Mouse (Mus musculus): Measurements from ENCODE around the gene Rad54l2.

Rad54l2 gene

GRCm38 (mm10) chr9:106752135-106752534 lies 36.9 kb downstream of the Rad54l2 start:
- no peak for DNase-seq (ENCODE audit: low spot score)

GRCm38 (mm10) chr9:106739962-106740361 lies 49.0 kb downstream of the Rad54l2 start:
- no peak for DNase-seq (ENCODE audit: low spot score)

DNA sequence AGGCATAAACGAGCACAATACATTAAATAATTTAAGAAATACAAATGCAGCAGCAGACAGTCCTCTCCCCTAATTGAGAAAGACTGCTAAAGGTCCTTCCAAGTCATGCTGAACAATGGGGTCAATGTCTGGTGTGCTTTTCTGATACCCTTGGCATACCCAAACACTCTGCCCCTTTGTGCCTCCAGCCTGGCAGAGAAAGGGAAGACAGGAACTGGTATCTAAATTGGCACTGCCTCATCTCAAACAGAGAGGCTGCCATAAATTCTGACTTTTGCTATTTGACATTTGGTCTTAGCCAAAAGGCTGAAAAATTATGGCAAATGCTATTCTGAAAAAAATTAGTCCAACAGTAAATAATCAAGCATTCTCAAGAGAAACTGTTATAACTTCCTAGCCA lies 49.9 kb downstream of the Rad54l2 start:
- no peak for DNase-seq (ENCODE audit: low spot score)

GRCm38 (mm10) chr9:106738199-106738985 lies 50.6 kb downstream of the Rad54l2 start:
- no peak for DNase-seq (ENCODE audit: low spot score)

DNA sequence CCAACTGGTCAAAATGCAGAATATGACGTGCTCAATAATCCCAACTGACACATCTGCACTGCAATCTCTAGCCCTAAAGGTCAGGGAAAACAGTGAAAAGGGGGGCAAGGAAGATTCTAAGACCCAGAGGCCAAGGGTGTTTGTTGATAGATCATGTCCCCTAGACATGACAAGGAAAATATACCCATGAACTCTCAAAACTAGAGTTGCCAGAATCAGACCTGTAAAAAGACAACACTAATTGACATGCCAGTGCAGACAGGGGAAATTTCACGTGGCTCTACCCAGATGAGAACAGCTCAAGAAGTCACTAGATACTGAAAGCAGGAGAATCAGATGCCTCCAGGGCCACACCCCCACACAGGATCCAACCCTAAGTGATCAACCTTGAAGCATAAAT lies 55.3 kb downstream of the Rad54l2 start:
- no peak for DNase-seq (ENCODE audit: low spot score)

GRCm38 (mm10) chr9:106729416-106729815 lies 59.6 kb downstream of the Rad54l2 start:
- DNase-seq (ENCODE audit: low spot score) = no peak

DNA sequence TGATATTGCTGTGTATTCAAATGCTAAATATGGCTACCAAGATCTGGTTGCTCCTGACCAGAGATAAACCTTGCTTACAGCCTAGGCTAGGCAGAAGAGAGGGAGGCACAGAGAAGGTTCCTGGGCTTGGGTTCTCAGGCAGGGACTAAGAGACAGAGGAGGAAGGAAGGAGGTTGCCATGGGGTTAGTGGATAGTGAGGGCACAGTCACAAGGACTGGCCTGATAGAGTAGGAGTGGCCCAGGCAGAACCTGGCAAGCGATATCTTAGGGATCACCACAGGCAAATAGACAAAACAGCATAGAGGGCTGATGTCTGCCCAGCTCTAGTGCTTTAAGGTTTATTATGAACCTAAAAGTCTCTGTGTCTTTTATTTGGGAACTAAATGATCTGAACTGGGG lies 62.1 kb downstream of the Rad54l2 start:
- no peak for DNase-seq (ENCODE audit: low spot score)

DNA sequence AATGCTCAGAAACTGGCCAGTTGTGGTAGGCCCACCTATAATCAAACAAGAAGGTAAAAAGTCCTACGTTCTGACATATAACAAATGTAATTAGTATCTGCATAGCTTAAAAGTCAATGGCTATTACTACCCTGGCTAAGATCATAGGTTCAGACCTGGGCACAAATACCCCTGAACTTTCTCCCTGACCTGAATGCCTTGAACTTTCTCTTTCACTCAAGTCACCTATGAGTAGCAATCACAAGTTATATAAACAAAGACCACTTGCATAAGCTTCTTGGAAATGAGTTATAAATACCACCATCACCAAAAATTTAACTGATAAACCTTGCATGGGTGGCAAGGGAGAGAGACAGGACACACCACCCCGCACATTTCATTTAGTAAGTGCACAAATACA lies 63.6 kb downstream of the Rad54l2 start:
- no peak for DNase-seq (ENCODE audit: low spot score)

GRCm38 (mm10) chr9:106724864-106725263 lies 64.1 kb downstream of the Rad54l2 start:
- no peak for DNase-seq (ENCODE audit: low spot score)

- DNase-seq (ENCODE audit: low spot score) = no peak
Observed at GRCm38 (mm10) chr9:106716729-106717128, 72.3 kb downstream of the Rad54l2 start.

- DNase-seq (ENCODE audit: low spot score) = no peak
Observed at GRCm38 (mm10) chr9:106716232-106716631, 72.8 kb downstream of the Rad54l2 start.

GRCm38 (mm10) chr9:106712470-106712869 lies 76.5 kb downstream of the Rad54l2 start:
- no peak for DNase-seq (ENCODE audit: low spot score)

- no peak for DNase-seq (ENCODE audit: low spot score)
Observed at GRCm38 (mm10) chr9:106692973-106693481, 96.0 kb downstream of the Rad54l2 start.

DNA sequence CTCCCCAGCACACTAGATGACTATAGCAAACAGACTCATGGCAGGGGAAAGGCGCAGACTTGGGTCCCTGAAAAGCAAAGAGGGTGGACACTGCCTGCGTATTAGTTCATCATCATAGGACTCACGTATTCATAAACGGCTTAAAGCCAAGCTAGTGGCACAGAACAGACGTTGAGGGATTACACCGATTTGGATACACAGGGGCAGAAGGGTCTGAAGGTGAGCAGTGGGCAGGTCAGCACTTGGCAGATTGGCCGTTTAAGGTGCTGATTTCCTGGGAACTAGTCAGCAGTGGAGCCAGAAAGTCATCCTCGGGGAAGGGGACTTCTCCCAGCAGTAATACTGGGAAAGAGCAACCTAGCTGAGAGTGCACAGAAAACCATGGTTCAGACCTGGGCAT lies 100.2 kb downstream of the Rad54l2 start:
- no peak for DNase-seq (ENCODE audit: low spot score)

GRCm38 (mm10) chr9:106686983-106687650 lies 101.9 kb downstream of the Rad54l2 start:
- peak; percentile 49 for DNase-seq (ENCODE audit: low spot score)

GRCm38 (mm10) chr9:106685249-106686101 lies 103.5 kb downstream of the Rad54l2 start, which contains the start of gene Tex264:
Gene Tex264 (minus strand): TSS chr9:106685927.
- DNase-seq (ENCODE audit: low spot score) = peak; percentile 58

DNA sequence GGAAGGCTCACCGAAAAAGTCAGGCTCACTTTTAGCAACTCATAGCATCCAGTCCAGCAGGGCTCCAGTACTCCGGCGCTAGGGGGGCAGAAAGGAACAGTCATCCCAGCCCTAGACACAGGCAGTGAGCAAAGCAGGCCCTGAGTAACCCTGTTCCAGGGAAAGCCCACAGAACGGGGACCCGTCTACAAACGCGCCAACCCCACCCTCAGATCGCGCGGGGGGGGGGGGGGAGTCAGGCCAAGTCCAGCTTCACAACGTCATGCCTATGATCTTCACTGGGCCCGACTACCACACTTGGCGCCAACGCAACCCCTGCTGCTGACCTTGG lies 104.1 kb downstream of the Rad54l2 start:
- no peak for DNase-seq (ENCODE audit: low spot score)

DNA sequence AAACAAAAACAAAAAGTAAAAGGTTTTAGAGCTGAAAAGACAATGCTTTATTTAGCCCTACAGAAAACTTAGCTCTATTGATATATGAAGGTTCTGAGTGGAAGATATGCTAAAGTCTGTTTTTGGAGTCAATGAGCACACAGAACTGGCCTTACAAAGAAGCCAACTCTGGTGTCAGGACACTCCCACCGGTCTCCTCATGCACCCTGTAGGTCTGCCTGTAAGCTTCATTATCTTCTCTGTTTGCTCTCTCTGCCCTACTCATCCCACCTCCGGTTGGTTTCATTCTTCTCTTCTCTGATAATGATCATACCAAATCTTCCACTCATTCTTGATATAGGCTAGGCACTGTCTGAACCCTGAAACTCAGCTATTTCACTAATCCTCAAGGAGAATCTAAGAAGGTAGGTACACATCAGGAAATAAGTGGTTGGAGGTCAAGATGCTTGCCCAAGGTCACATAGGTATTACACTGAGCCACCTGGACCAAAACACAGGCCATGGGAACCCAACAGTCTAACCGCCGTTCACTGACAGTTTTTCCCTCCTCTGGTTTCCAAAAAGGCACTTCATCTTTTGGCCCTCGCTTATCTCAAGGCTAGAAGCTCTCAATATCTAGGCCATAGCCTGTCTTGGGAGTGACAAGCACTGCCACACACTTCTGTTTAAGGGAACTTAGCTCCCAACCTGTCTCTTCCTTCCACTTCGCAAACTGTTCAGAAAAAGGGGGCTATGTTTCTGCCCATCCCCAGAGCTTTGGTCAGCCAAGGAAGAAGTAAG lies 104.7 kb downstream of the Rad54l2 start:
- no peak for DNase-seq (ENCODE audit: low spot score)

DNA sequence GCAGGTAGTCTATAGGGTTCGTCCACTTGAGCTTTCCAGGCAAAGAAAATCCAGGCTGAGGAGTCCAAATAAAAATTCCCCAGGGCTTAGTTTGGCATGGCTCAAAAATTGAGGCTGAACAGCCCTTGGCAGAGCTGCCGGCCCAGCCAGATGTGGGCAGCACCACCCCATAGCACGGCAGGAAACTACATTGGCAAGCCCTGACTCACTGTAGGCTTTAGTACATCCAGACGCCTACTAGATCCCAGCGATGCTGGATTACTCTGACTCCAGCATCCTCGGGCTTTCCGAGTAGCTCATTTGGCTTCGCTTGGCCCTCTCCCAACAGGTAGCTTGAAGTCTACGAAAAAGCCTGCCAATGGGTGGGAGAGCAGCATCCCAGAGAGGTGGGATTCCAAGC lies 108.0 kb downstream of the Rad54l2 start:
- no peak for DNase-seq (ENCODE audit: low spot score)

DNA sequence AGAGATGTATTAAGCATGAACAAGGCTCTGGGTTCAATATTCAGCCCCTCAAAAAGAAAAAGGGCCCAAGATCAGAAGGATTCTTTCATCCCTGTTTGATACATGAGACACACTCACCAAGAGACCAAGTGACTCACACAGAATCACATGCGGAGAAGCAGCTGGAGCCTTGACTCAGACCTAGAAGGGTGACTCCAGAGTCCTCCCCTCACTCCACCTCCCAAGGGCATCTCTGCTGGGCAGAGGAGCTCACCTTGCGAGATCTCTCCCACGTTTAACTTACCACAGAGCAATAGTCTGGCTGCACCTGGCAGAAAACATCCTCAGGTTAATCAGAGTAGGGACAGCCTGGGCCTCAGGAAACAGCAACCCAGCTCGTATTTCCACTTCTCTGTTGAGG lies 110.8 kb downstream of the Rad54l2 start:
- DNase-seq (ENCODE audit: low spot score) = no peak

DNA sequence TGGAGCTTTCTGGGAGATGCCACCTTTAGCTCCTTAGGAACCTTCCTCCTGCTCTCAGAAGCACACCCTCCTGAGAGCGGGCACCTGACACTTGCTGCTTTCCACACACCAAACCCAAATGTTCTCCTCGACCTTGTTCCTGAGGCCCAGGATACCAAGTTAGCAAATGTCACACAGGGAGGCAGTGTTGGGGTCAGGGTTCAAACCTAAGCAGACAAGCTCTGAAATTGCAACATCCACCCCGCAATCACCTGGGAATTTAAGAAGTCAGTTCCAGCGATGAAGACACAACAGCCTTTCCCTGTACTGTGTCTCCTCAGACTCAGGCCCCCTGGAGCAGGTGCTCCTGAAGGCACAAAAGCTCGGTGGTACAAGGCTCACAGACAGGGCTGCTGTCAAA lies 111.3 kb downstream of the Rad54l2 start:
- DNase-seq (ENCODE audit: low spot score) = no peak

DNA sequence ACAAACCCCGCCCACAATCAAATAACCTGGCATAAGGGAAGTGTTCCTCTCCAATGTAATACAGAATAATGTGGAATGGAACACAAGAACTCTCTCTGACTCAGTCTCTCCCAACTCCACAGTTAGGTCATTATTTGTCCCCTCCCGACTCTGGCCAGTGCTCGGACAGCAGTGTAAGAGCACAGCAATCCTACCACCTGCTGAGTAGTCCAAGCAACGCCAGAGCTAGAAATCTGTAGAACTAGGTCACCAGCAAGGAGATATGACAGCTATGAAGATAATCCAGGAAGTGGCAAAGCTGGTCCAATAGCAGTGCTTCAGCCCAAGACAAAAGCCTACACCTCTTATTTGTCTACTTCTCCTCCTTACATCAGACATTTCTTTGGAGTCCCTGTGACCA lies 112.4 kb downstream of the Rad54l2 start:
- no peak for DNase-seq (ENCODE audit: low spot score)

Data from spleen, adult 12 weeks (tissue).